Mouse (Mus musculus) urinary bladder, postnatal 14 days (tissue): Measurements from ENCODE around the gene Cog8.
"Not testable (repeated sequence)": the region's sequence is repeated elsewhere in the genome, so short reads cannot be mapped to it uniquely, and the experiment has no call there.

Experiments
- DNase-seq: peaks from one replicate; pipeline ENCODE4 v3.0.0; 2021; ENCODE audit warnings: low spot score

Cog8 gene

GRCm38 (mm10) chr8:107045478-107045877, 11.0 kb downstream of the Cog8 start:
- no peak for DNase-seq

DNA sequence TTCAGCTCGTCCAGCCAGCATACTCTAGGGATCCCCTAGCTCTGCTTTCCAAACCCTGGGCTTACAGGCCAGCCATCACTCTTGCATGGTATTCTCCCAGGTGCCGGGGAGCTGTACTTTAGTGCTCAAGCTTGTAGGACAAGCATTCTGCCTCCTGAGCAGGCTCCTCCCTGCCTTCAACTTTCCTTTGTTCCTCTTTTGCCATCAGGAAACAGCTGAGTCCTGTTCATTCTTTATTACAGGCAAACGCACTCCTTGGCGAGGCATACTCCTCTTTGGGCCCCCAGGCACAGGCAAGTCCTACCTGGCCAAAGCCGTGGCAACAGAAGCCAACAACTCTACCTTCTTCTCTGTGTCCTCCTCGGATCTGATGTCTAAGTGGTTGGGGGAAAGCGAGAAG, 15.9 kb downstream of the Cog8 start:
- DNase-seq: no peak

DNA sequence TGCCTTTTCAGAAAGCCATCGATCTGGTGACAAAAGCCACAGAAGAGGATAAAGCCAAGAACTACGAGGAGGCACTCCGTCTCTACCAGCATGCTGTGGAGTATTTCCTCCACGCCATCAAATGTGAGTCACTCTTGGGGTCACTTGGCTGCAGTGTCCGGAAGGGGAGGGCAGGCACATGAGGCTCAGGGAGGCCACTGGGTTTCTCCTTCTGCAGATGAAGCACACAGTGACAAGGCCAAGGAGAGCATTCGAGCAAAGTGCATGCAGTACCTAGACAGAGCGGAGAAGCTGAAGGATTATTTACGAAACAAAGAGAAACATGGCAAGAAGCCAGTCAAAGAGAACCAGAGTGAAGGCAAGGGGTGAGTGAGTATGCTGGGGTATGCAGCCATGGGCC, 19.9 kb downstream of the Cog8 start:
- DNase-seq: no peak

DNA sequence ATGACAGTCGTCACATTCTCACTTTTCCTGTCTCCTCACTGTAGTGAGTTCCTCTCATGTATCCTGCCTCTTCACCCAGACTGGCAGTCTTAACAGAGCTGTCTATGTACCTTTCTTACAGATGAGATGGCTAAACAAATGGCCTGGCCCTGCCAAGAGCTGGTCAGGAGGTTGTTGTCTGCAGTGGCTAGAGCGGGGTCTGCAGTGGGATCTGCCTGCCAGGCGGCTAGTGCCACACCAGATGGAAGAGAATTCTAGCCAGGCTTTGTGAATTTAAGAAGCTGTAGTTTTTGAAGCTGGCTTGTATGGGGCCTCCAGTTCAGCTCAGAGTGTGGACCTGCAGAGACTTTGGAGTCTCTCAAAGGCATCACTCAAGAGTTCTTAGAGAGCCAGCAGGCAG, 20.8 kb downstream of the Cog8 start:
- no peak for DNase-seq

DNA sequence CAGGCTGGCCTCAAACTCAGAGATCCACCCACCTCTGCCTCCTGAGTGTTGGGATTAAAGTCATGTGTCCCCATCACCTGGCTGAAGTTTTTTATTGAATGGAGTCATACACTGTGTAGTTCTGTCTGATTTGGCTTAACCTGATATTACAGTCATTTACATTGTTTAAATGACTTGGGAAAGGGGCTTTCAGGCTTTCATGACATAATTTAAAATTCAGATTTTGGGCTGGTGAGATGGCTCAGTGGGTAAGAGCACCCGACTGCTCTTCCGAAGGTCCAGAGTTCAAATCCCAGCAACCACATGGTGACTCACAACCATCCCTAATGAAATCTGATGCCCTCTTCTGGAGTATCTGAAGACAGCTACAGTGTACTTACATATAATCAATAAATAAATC, 22.9 kb downstream of the Cog8 start:
- DNase-seq: not testable (repeated sequence)

GRCm38 (mm10) chr8:107031577-107032090, 24.9 kb downstream of the Cog8 start:
- no peak for DNase-seq

DNA sequence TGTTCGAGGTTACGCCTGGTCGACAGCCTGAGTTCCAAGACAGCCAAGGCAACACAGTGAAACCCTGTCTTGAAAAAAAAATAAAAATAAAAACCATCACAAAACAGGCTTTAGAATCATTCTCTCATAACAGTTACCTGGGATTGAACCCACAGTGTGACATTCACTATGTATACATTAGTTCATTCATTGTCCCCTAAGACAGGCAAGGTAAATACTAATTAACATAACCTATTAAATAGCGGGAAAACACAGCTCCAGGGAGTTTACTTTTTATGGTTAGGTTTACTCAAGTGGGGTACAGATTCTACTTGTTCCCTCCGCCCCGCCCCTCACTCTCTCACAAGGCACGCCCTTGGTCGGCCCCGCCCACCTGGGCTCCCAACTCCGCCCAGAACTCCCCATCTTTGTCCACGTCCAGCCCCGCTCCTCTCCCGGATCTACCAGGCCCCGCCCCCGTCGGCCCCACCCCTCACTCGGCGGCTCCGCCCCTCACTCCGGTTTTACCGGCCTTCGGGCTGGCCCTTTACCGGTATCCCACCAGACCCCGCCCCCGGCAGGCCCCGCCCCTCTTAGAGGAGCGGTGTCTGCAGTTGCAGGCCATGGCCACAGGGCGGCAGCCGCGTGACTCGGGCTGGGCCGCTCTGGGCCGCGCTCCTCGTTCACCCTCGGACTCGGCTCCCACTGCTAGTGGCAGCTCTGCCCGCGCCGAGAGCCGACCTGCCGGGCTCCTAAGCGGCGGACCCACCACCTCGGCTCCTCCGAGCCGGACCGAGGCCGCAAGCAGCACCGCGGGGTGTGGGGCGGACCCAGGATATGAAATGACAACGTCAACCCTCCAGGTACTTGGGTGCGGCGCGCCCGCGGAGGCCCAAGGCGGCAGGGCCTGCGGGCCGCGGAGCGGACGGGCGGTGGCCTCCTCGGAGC, 25.6 kb downstream of the Cog8 start, which contains the start of gene Vps4a:
Gene Vps4a (plus strand): TSS at position 573 of the 927 bp plus-strand sequence.
- peak; percentile 97 for DNase-seq

GRCm38 (mm10) chr8:107030058-107030457, 26.4 kb downstream of the Cog8 start:
- DNase-seq: no peak

- DNase-seq: no peak
Observed at GRCm38 (mm10) chr8:107029310-107029709, 27.2 kb downstream of the Cog8 start.

DNA sequence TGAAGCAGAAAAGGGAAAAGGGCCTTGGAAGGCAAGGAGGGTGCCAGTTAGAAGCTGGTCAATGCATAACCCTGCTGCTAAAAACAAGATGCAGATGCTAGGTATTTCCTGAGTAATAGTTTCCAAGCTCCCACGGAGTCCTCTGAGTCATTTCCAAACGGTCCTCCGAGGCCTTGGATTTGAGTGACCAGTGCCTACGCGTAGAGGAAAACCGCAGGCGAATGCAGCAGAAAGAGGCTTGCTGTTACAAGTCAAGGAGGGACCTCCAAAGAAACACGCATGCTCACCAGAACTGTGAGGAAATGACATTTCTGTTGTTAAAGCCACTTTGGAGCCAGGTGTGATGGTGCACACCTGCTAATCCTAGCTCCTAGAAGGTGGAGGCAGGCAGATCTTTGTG, 33.0 kb downstream of the Cog8 start:
- DNase-seq: no peak

- no peak for DNase-seq
Observed at GRCm38 (mm10) chr8:107014915-107015314, 41.6 kb downstream of the Cog8 start.

GRCm38 (mm10) chr8:107012666-107013065, 43.8 kb downstream of the Cog8 start:
- DNase-seq: no peak

- no peak for DNase-seq
Observed at GRCm38 (mm10) chr8:107007795-107008194, 48.7 kb downstream of the Cog8 start.

- peak; percentile 96 for DNase-seq
Observed at GRCm38 (mm10) chr8:107002532-107002931, 54.0 kb downstream of the Cog8 start.

DNA sequence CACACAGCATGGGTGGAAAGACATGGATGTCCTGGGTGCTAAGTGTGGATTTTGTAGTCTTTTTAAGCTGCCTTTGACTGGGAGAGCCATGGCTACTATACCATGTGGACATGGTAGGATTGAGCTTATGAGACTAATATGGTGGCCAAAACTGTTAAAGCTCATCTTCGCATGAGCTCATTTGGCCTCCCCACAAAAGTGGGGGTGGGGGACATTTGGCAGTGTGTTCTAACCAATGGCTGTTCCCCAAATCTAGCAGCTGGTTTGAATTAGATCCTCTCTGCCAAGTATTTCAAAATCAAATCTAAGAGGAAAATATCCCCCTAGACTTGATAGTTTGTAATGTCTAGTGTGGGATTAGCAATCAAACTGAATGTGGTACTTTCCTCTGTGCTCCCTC, 57.4 kb downstream of the Cog8 start:
- DNase-seq: peak; percentile 34

DNA sequence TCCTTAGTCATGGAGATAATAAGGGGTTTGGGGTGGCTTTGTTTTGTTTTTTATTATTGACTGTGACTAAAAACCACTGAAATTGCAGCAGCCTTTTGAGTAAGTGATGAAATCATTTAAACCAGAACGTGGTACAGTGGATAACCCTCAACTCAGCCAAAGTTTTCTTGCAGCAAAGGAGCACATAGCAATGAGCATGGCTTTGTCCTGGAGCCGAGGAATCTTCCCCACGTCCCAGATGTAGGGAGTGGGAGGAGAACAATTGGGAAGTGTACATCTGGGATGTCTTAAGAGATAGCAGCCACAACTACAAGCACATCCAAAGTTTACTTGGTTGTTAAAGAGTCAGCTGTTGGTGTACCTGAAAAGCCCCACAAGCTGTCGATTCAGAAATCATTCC, 59.1 kb downstream of the Cog8 start:
- no peak for DNase-seq

DNA sequence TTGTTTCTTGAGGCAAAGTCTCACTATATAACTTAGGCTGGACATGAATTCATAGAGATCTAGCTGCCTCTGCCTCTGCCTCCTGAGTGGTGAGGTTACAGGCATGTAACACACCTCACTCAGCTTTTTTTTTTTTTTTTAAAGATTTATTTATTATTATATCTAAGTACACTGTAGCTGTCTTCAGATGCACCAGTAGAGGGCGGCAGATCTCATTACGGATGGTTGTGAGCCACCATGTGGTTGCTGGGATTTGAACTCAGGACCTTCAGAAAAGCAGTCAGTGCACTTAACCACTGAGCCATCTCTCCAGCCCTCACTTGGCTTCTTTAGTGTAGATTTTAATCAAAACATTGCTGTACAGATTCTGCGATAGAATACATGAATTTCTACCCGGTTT, 60.1 kb downstream of the Cog8 start:
- DNase-seq: not testable (repeated sequence)
